Mouse (Mus musculus): ENCODE results near the gene Hsp90ab1. TPM values are rescaled to one million over a fixed set of nuclear protein-coding genes. Genes with fewer than 3 reads are reported as not detected.

The Hsp90ab1 gene
- polyA plus RNA-seq, 1 experiment from 2014 or later = 1,922 TPM

- H3K4me2 ChIP-seq (replicated peaks; ENCODE audit: low read depth, low read length) = no peak overlapping the region
- H3K36me3 ChIP-seq (ENCODE audit: insufficient read depth, low read length) = peaks cover 32% of the 10 kb centered on the region
- H3K9me3 ChIP-seq (ENCODE audit: low read length) = peaks cover 9% of the 10 kb centered on the region; the same call in 1 of the 2 replicates
- H3K4me1 ChIP-seq (ENCODE audit: insufficient read depth, low read length) = peaks cover 46% of the 10 kb centered on the region
- H3K4me3 ChIP-seq (ENCODE audit: low read length) = no peak overlapping the region
- H3K27ac ChIP-seq (ENCODE audit: low read length) = no peak overlapping the region
- ATAC-seq (ENCODE audit: low FRiP score, low TSS enrichment) = no peak
- WGBS = 77% methylated on average over 6 of the region's 6 CpGs
- no peaks in the 10 kb centered on the region for H3K27me3 ChIP-seq (ENCODE audit: insufficient read depth, low read length)
- H3K9ac ChIP-seq (replicated peaks; ENCODE audit: low read length) = no peak overlapping the region
Measured at GRCm38 (mm10) chr17:45590410-45590809, 17.3 kb upstream of the Hsp90ab1 start.

DNA sequence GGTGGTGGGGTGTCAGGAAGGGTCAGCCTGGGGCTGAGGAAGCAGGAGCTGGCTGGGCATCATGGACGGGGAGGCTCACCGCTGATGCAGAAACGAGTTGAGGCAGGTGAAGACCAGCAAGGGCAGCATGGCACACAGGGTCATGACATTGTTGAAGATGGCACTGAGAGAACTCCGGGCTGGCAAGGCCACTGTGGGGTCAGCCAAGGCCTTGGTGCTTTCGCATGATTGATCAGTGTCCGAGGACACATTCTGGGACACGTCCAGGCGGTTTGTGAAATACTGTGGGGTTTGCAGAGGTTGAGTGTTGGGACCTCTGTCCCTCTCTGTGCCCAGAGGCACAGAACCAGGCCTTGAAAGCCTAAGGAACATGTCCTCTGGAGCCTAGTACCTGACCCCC is 16.8 kb upstream of the Hsp90ab1 start:
- H3K27ac ChIP-seq (ENCODE audit: low read length) = no peak overlapping the region

GRCm38 (mm10) chr17:45589236-45589635 is 16.2 kb upstream of the Hsp90ab1 start:
- H3K4me3 ChIP-seq (ENCODE audit: low read length) = no peak overlapping the region
- H3K4me2 ChIP-seq (replicated peaks; ENCODE audit: low read depth, low read length) = no peak overlapping the region
- H3K27ac ChIP-seq (ENCODE audit: low read length) = no peak overlapping the region
- WGBS = over 99% methylated on average over 7 of the region's 7 CpGs
- peaks cover 32% of the 10 kb centered on the region for H3K36me3 ChIP-seq (ENCODE audit: insufficient read depth, low read length)
- H3K27me3 ChIP-seq (ENCODE audit: insufficient read depth, low read length) = no peaks in the 10 kb centered on the region
- H3K9me3 ChIP-seq (ENCODE audit: low read length) = peaks cover 9% of the 10 kb centered on the region; the same call in 1 of the 2 replicates
- no peak for ATAC-seq (ENCODE audit: low FRiP score, low TSS enrichment)
- H3K4me1 ChIP-seq (ENCODE audit: insufficient read depth, low read length) = peaks cover 48% of the 10 kb centered on the region
- no peak overlapping the region for H3K9ac ChIP-seq (replicated peaks; ENCODE audit: low read length)

More for the DNA sequence above, 16.8 kb upstream of the Hsp90ab1 start:
- H3K36me3 ChIP-seq (ENCODE audit: insufficient read depth, low read length) = peaks cover 32% of the 10 kb centered on the region
- no peak for ATAC-seq (ENCODE audit: low FRiP score, low TSS enrichment)
- no peak overlapping the region for H3K4me3 ChIP-seq (ENCODE audit: low read length)
- peaks cover 9% of the 10 kb centered on the region; the same call in 1 of the 2 replicates for H3K9me3 ChIP-seq (ENCODE audit: low read length)
- no peaks in the 10 kb centered on the region for H3K27me3 ChIP-seq (ENCODE audit: insufficient read depth, low read length)
- H3K9ac ChIP-seq (replicated peaks; ENCODE audit: low read length) = no peak overlapping the region
- peaks cover 48% of the 10 kb centered on the region for H3K4me1 ChIP-seq (ENCODE audit: insufficient read depth, low read length)
- WGBS = 82% methylated on average over 8 of the region's 8 CpGs
- H3K4me2 ChIP-seq (replicated peaks; ENCODE audit: low read depth, low read length) = no peak overlapping the region

DNA sequence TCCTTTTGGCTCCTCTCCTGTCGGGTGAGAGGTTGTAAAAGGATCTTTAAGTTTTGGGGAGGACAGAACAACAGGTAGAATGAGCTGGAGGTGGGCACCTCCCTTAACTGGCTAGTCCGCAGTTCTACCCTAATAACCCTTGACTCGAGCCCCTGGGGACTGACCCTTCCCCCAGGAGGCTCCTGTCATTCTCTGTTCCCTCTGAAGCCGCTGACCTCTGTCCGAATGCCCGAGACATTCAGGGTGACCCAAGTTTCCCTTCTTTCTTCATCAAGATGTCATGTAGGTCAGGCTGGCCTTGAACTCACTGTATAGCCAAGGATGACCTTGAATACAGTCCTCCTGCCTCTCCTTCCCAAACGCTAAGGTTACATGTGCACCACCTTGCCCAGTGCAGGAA is 15.3 kb upstream of the Hsp90ab1 start:
- ATAC-seq (ENCODE audit: low FRiP score, low TSS enrichment) = no peak
- Histone ChIP-seq H3K27me3 (ENCODE audit: insufficient read depth, low read length) (no peaks in the 10 kb centered on the region), H3K27ac (ENCODE audit: low read length) (no peak overlapping the region), H3K36me3 (ENCODE audit: insufficient read depth, low read length) (peaks cover 32% of the 10 kb centered on the region), H3K4me3 (ENCODE audit: low read length) (no peak overlapping the region), H3K4me2 (replicated peaks; ENCODE audit: low read depth, low read length) (no peak overlapping the region), H3K4me1 (ENCODE audit: insufficient read depth, low read length) (peaks cover 44% of the 10 kb centered on the region), H3K9me3 (ENCODE audit: low read length) (peaks cover 9% of the 10 kb centered on the region; the same call in 1 of the 2 replicates), H3K9ac (replicated peaks; ENCODE audit: low read length) (no peak overlapping the region)
- 85% methylated on average over 7 of the region's 7 CpGs for whole genome bisulfite sequencing

GRCm38 (mm10) chr17:45586449-45586837 is 13.4 kb upstream of the Hsp90ab1 start:
- Histone ChIP-seq H3K4me2 (replicated peaks; ENCODE audit: low read depth, low read length) (no peak overlapping the region), H3K9ac (replicated peaks; ENCODE audit: low read length) (no peak overlapping the region), H3K27me3 (ENCODE audit: insufficient read depth, low read length) (no peaks in the 10 kb centered on the region), H3K4me1 (ENCODE audit: insufficient read depth, low read length) (peaks cover 29% of the 10 kb centered on the region), H3K4me3 (ENCODE audit: low read length) (no peak overlapping the region), H3K9me3 (ENCODE audit: low read length) (peaks cover 9% of the 10 kb centered on the region; the same call in 1 of the 2 replicates), H3K27ac (ENCODE audit: low read length) (no peak overlapping the region; the same call in 1 of the 2 replicates), H3K36me3 (ENCODE audit: insufficient read depth, low read length) (peaks cover 32% of the 10 kb centered on the region)
- ATAC-seq (ENCODE audit: low FRiP score, low TSS enrichment) = no peak
- WGBS = 92% methylated on average over 3 of the region's 3 CpGs

DNA sequence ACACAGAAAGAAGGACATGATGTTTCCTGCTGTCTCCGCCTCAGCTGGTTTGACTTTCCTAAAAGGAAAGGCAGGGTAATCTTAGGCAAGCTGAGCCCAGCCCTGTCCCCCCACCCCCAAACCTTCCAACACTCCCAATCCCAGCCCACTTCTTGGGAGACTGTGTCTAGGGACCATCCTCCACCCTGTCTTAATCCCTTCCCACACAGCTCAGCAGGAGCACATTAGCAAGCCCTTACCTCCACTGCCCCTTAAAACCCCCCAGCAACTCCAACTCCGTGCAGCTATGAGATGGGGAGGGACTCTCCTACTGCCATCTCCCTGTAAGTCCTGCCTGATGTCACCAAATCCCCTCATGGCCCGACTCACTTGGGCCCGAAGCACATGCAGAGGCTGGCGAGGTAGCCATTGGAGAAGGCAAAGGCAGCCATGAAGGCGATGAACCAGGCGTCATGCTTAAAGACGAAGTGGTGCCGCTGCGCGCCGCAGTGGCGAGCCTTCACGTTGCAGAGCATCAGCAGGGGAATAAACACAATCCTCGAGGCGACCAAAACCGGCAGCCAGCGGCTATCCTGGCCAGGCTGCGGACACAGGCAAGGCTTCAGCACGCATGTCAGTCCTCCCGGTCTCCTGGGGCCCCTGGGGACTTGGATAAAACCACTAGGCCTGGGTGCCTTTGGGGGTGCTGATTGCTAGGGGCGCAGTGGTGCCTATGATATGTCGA is 12.8 kb upstream of the Hsp90ab1 start:
- Histone ChIP-seq H3K9ac (replicated peaks; ENCODE audit: low read length) (0 out of 2 replicates have a peak overlapping the region, but pooled peaks have one; percentile 0), H3K27me3 (ENCODE audit: insufficient read depth, low read length) (no peaks in the 10 kb centered on the region), H3K4me2 (replicated peaks; ENCODE audit: low read depth, low read length) (no peak overlapping the region), H3K4me1 (ENCODE audit: insufficient read depth, low read length) (peaks cover 31% of the 10 kb centered on the region), H3K27ac (ENCODE audit: low read length) (peak overlapping the region; percentile 84), H3K9me3 (ENCODE audit: low read length) (peaks cover 9% of the 10 kb centered on the region; the same call in 1 of the 2 replicates), H3K36me3 (ENCODE audit: insufficient read depth, low read length) (peaks cover 32% of the 10 kb centered on the region), H3K4me3 (ENCODE audit: low read length) (no peak overlapping the region)
- 0 out of 2 replicates have a peak, but pooled peaks have one; percentile 2 for ATAC-seq (ENCODE audit: low FRiP score, low TSS enrichment)
- WGBS = 77% methylated on average over 23 of the region's 23 CpGs

DNA sequence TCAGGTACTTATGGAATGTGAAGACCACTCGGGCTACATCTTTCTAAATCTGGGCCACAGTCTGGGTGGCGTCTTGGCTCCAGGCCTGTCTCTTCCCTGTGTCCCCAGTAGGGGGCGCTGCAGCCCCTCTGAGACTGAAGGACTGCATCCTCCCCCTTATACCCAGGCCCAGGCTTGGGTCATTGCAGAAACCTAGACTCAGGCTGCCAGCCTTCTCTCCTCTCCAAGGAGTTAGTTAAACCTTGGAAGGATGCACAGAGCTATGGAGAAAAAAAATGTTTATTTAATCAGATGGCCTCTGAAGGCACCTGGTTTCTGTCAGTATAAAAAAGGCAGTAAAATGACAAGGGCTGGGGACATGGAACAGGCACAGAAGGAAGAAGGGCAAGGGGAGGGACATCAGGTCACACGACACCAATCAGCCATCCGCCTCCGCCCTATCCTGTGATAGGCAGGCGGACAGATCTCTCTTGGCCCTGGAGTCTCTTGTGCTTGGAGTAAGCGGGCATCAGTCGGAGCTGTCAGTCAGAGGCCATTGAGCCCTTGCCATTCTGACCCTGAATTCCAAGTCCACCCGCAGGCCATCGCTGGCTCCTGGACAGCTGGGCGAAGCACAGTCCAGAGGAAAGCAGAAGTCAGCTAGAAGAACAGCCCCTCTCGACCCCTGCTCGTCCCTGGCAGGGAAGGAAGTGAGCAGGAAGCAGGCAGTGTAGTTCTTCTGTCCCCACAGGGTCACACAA is 12.0 kb upstream of the Hsp90ab1 start:
- WGBS = 17% methylated on average over 14 of the region's 14 CpGs
- Histone ChIP-seq H3K27ac (ENCODE audit: low read length) (peak overlapping the region; percentile 84), H3K9ac (replicated peaks; ENCODE audit: low read length) (peak overlapping the region; percentile 53)

GRCm38 (mm10) chr17:45584096-45584896 is 11.2 kb upstream of the Hsp90ab1 start:
- ATAC-seq (ENCODE audit: low FRiP score, low TSS enrichment) = peak; percentile 50
- H3K9ac ChIP-seq (replicated peaks; ENCODE audit: low read length) = peak overlapping the region; percentile 53
- peak overlapping the region; percentile 84 for H3K27ac ChIP-seq (ENCODE audit: low read length)
- H3K9me3 ChIP-seq (ENCODE audit: low read length) = peaks cover 9% of the 10 kb centered on the region; the same call in 1 of the 2 replicates
- no peak overlapping the region for H3K4me3 ChIP-seq (ENCODE audit: low read length)
- H3K4me1 ChIP-seq (ENCODE audit: insufficient read depth, low read length) = peaks cover 33% of the 10 kb centered on the region
- no peaks in the 10 kb centered on the region for H3K27me3 ChIP-seq (ENCODE audit: insufficient read depth, low read length)
- no peak overlapping the region; the same call in 1 of the 2 replicates for H3K4me2 ChIP-seq (replicated peaks; ENCODE audit: low read depth, low read length)
- 35% methylated on average over 12 of the region's 12 CpGs for WGBS
- peaks cover 25% of the 10 kb centered on the region for H3K36me3 ChIP-seq (ENCODE audit: insufficient read depth, low read length)

More for the DNA sequence above, 12.0 kb upstream of the Hsp90ab1 start:
- Histone ChIP-seq H3K36me3 (ENCODE audit: insufficient read depth, low read length) (peaks cover 29% of the 10 kb centered on the region), H3K4me1 (ENCODE audit: insufficient read depth, low read length) (peaks cover 33% of the 10 kb centered on the region), H3K4me2 (replicated peaks; ENCODE audit: low read depth, low read length) (no peak overlapping the region; the same call in 1 of the 2 replicates), H3K4me3 (ENCODE audit: low read length) (no peak overlapping the region), H3K9me3 (ENCODE audit: low read length) (peaks cover 9% of the 10 kb centered on the region; the same call in 1 of the 2 replicates), H3K27me3 (ENCODE audit: insufficient read depth, low read length) (no peaks in the 10 kb centered on the region)
- peak; percentile 60 for ATAC-seq (ENCODE audit: low FRiP score, low TSS enrichment)

DNA sequence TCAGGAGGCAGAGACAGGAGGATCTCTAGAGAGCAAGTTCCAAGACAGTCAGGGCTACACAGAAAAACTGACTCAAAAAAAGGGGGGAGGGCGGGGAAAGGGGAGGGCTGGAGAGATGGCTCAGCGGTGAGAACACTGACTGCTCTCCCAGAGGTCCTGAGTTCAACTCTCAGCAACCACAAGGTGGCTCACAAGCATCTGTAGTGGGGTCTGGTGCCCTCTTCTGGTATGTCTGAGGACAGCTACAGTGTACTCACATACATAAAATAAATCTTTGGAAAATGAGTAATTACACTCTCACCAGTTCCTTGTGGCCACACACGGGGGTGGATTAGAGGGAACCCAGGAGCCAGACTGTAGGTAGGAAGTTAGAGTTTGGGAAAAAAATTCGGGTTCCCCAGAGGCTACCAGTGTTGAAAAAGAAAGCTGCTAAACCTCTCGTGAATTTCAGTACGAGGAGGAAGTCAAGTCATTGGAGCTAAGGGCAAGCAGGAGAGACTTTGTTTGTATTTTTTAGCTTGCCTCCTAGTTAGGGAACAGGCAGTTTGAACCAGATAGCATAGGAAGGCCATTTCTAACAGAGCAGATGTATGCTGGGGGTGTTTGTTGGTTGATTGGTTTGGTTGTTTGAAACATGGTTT is 9.8 kb upstream of the Hsp90ab1 start:
- Histone ChIP-seq H3K4me3 (ENCODE audit: low read length) (no peak overlapping the region), H3K9ac (replicated peaks; ENCODE audit: low read length) (no peak overlapping the region), H3K27me3 (ENCODE audit: insufficient read depth, low read length) (no peaks in the 10 kb centered on the region), H3K36me3 (ENCODE audit: insufficient read depth, low read length) (peaks cover 12% of the 10 kb centered on the region), H3K4me1 (ENCODE audit: insufficient read depth, low read length) (peaks cover 33% of the 10 kb centered on the region), H3K4me2 (replicated peaks; ENCODE audit: low read depth, low read length) (no peak overlapping the region), H3K9me3 (ENCODE audit: low read length) (peaks cover 9% of the 10 kb centered on the region; the same call in 1 of the 2 replicates), H3K27ac (ENCODE audit: low read length) (no peak overlapping the region)
- ATAC-seq (ENCODE audit: low FRiP score, low TSS enrichment) = no peak
- 68% methylated on average over 6 of the region's 6 CpGs for WGBS

Measured in kidney, embryonic 16.5 days (tissue).